Mouse (Mus musculus): ENCODE data around the gene 6430548M08Rik.
A peak's percentile ranks its signal among the peaks of the same experiment; 100 is the strongest.

Gene 6430548M08Rik

GRCm38 (mm10) chr8:120075347-120075746 is 38.6 kb upstream of the 6430548M08Rik start:
- peaks cover 32% of the 10 kb centered on the region for H3K4me1 ChIP-seq (replicated peaks; ENCODE audit: low read depth, low read length)
- TF ChIP-seq POU5F1 (IDR thresholded peaks at IDR 0.05; ENCODE audit: borderline replicate concordance, low read length) (no peak), NANOG (IDR thresholded peaks at IDR 0.05; ENCODE audit: borderline replicate concordance, low read length) (no peak), CTCF (conservative IDR thresholded peaks at IDR 0.05; ENCODE audit: low read length) (no peak)

GRCm38 (mm10) chr8:120078080-120078479 is 35.9 kb upstream of the 6430548M08Rik start:
- Histone ChIP-seq H3K9me3 (ENCODE audit: low read length) (no peaks in the 10 kb centered on the region), H3K4me3 (replicated peaks; ENCODE audit: low read length) (0 out of 2 replicates have a peak overlapping the region, but pooled peaks have one; percentile 17), H3K4me1 (replicated peaks; ENCODE audit: low read depth, low read length) (peaks cover 59% of the 10 kb centered on the region), H3K27me3 (ENCODE audit: insufficient read depth, low read length) (peaks cover 21% of the 10 kb centered on the region), H3K36me3 (ENCODE audit: insufficient read depth, low read length) (peaks cover 19% of the 10 kb centered on the region)
- TF ChIP-seq CTCF (conservative IDR thresholded peaks at IDR 0.05; ENCODE audit: low read length) (peak; percentile 56), POU5F1 (IDR thresholded peaks at IDR 0.05; ENCODE audit: borderline replicate concordance, low read length) (no peak)

More at GRCm38 (mm10) chr8:120075347-120075746, 38.6 kb upstream of the 6430548M08Rik start:
- H3K4me3 ChIP-seq (replicated peaks; ENCODE audit: low read length) = no peak overlapping the region
- no peaks in the 10 kb centered on the region for H3K9me3 ChIP-seq (ENCODE audit: low read length)
- no peaks in the 10 kb centered on the region for H3K36me3 ChIP-seq (ENCODE audit: insufficient read depth, low read length)
- H3K27me3 ChIP-seq (ENCODE audit: insufficient read depth, low read length) = peaks cover 21% of the 10 kb centered on the region

- H3K4me3 ChIP-seq (replicated peaks; ENCODE audit: low read length) = no peak overlapping the region
- H3K36me3 ChIP-seq (ENCODE audit: insufficient read depth, low read length) = peaks cover 27% of the 10 kb centered on the region
- TF ChIP-seq POU5F1 (IDR thresholded peaks at IDR 0.05; ENCODE audit: borderline replicate concordance, low read length) (no peak), NANOG (IDR thresholded peaks at IDR 0.05; ENCODE audit: borderline replicate concordance, low read length) (no peak), CTCF (conservative IDR thresholded peaks at IDR 0.05; ENCODE audit: low read length) (no peak)
Measured at GRCm38 (mm10) chr8:120079361-120079760, 34.6 kb upstream of the 6430548M08Rik start.

GRCm38 (mm10) chr8:120083261-120083660 is 30.7 kb upstream of the 6430548M08Rik start:
- H3K36me3 ChIP-seq (ENCODE audit: insufficient read depth, low read length) = peaks cover 64% of the 10 kb centered on the region
- no peaks in the 10 kb centered on the region for H3K9me3 ChIP-seq (ENCODE audit: low read length)
- TF ChIP-seq NANOG (IDR thresholded peaks at IDR 0.05; ENCODE audit: borderline replicate concordance, low read length) (no peak), POU5F1 (IDR thresholded peaks at IDR 0.05; ENCODE audit: borderline replicate concordance, low read length) (no peak)
- H3K4me1 ChIP-seq (replicated peaks; ENCODE audit: low read depth, low read length) = peaks cover 59% of the 10 kb centered on the region
- H3K4me3 ChIP-seq (replicated peaks; ENCODE audit: low read length) = 0 out of 2 replicates have a peak overlapping the region, but pooled peaks have one; percentile 29
- no peaks in the 10 kb centered on the region for H3K27me3 ChIP-seq (ENCODE audit: insufficient read depth, low read length)

More at GRCm38 (mm10) chr8:120079361-120079760, 34.6 kb upstream of the 6430548M08Rik start:
- peaks cover 64% of the 10 kb centered on the region for H3K4me1 ChIP-seq (replicated peaks; ENCODE audit: low read depth, low read length)
- H3K9me3 ChIP-seq (ENCODE audit: low read length) = no peaks in the 10 kb centered on the region
- peaks cover 13% of the 10 kb centered on the region for H3K27me3 ChIP-seq (ENCODE audit: insufficient read depth, low read length)

- H3K36me3 ChIP-seq (ENCODE audit: insufficient read depth, low read length) = peaks cover 71% of the 10 kb centered on the region
- TF ChIP-seq CTCF (conservative IDR thresholded peaks at IDR 0.05; ENCODE audit: low read length) (no peak), NANOG (IDR thresholded peaks at IDR 0.05; ENCODE audit: borderline replicate concordance, low read length) (no peak), POU5F1 (IDR thresholded peaks at IDR 0.05; ENCODE audit: borderline replicate concordance, low read length) (no peak)
- peaks cover 44% of the 10 kb centered on the region for H3K4me1 ChIP-seq (replicated peaks; ENCODE audit: low read depth, low read length)
- H3K27me3 ChIP-seq (ENCODE audit: insufficient read depth, low read length) = no peaks in the 10 kb centered on the region
- no peak overlapping the region for H3K4me3 ChIP-seq (replicated peaks; ENCODE audit: low read length)
- no peaks in the 10 kb centered on the region for H3K9me3 ChIP-seq (ENCODE audit: low read length)
Measured at GRCm38 (mm10) chr8:120084783-120085182, 29.2 kb upstream of the 6430548M08Rik start.

- Histone ChIP-seq H3K36me3 (ENCODE audit: insufficient read depth, low read length) (peaks cover 71% of the 10 kb centered on the region), H3K4me3 (replicated peaks; ENCODE audit: low read length) (no peak overlapping the region), H3K4me1 (replicated peaks; ENCODE audit: low read depth, low read length) (0 out of 2 replicates have a peak, but pooled peaks cover 6% of the 10 kb centered on the region), H3K27me3 (ENCODE audit: insufficient read depth, low read length) (no peaks in the 10 kb centered on the region), H3K9me3 (ENCODE audit: low read length) (no peaks in the 10 kb centered on the region)
- TF ChIP-seq NANOG (IDR thresholded peaks at IDR 0.05; ENCODE audit: borderline replicate concordance, low read length) = no peak
- no peak for TF ChIP-seq POU5F1 (IDR thresholded peaks at IDR 0.05; ENCODE audit: borderline replicate concordance, low read length)
- TF ChIP-seq CTCF (conservative IDR thresholded peaks at IDR 0.05; ENCODE audit: low read length) = no peak
Measured at GRCm38 (mm10) chr8:120089511-120089910, 24.4 kb upstream of the 6430548M08Rik start.

GRCm38 (mm10) chr8:120091032-120091431 is 22.9 kb upstream of the 6430548M08Rik start:
- TF ChIP-seq CTCF (conservative IDR thresholded peaks at IDR 0.05; ENCODE audit: low read length) (no peak), POU5F1 (IDR thresholded peaks at IDR 0.05; ENCODE audit: borderline replicate concordance, low read length) (no peak), NANOG (IDR thresholded peaks at IDR 0.05; ENCODE audit: borderline replicate concordance, low read length) (no peak)
- Histone ChIP-seq H3K27me3 (ENCODE audit: insufficient read depth, low read length) (no peaks in the 10 kb centered on the region), H3K9me3 (ENCODE audit: low read length) (no peaks in the 10 kb centered on the region), H3K4me1 (replicated peaks; ENCODE audit: low read depth, low read length) (0 out of 2 replicates have a peak, but pooled peaks cover 6% of the 10 kb centered on the region), H3K36me3 (ENCODE audit: insufficient read depth, low read length) (peaks cover 56% of the 10 kb centered on the region), H3K4me3 (replicated peaks; ENCODE audit: low read length) (no peak overlapping the region)

GRCm38 (mm10) chr8:120093103-120093502 is 20.8 kb upstream of the 6430548M08Rik start:
- no peak for TF ChIP-seq NANOG (IDR thresholded peaks at IDR 0.05; ENCODE audit: borderline replicate concordance, low read length)
- TF ChIP-seq CTCF (conservative IDR thresholded peaks at IDR 0.05; ENCODE audit: low read length) = no peak
- TF ChIP-seq POU5F1 (IDR thresholded peaks at IDR 0.05; ENCODE audit: borderline replicate concordance, low read length) = no peak
- H3K4me3 ChIP-seq (replicated peaks; ENCODE audit: low read length) = no peak overlapping the region
- H3K36me3 ChIP-seq (ENCODE audit: insufficient read depth, low read length) = peaks cover 36% of the 10 kb centered on the region
- peaks cover 5% of the 10 kb centered on the region; the same call in 1 of the 2 replicates for H3K4me1 ChIP-seq (replicated peaks; ENCODE audit: low read depth, low read length)
- no peaks in the 10 kb centered on the region for H3K9me3 ChIP-seq (ENCODE audit: low read length)
- H3K27me3 ChIP-seq (ENCODE audit: insufficient read depth, low read length) = no peaks in the 10 kb centered on the region

- peaks cover 5% of the 10 kb centered on the region; the same call in 1 of the 2 replicates for H3K4me1 ChIP-seq (replicated peaks; ENCODE audit: low read depth, low read length)
- peaks cover 29% of the 10 kb centered on the region for H3K36me3 ChIP-seq (ENCODE audit: insufficient read depth, low read length)
- no peaks in the 10 kb centered on the region for H3K9me3 ChIP-seq (ENCODE audit: low read length)
- no peak for TF ChIP-seq CTCF (conservative IDR thresholded peaks at IDR 0.05; ENCODE audit: low read length)
- no peak for TF ChIP-seq NANOG (IDR thresholded peaks at IDR 0.05; ENCODE audit: borderline replicate concordance, low read length)
- no peak for TF ChIP-seq POU5F1 (IDR thresholded peaks at IDR 0.05; ENCODE audit: borderline replicate concordance, low read length)
- no peaks in the 10 kb centered on the region for H3K27me3 ChIP-seq (ENCODE audit: insufficient read depth, low read length)
- no peak overlapping the region for H3K4me3 ChIP-seq (replicated peaks; ENCODE audit: low read length)
Measured at GRCm38 (mm10) chr8:120094801-120095200, 19.2 kb upstream of the 6430548M08Rik start.

All from E14TG2a.4 (cell line).